Mouse (Mus musculus): ENCODE data around the gene Lypd3. TPM values are rescaled to one million over a fixed set of nuclear protein-coding genes. Genes with fewer than 3 reads are reported as not detected.
"Not testable (repeated sequence)": the region's sequence is repeated elsewhere in the genome, so short reads cannot be mapped to it uniquely, and the experiment has no call there.

Gene Lypd3
- polyA plus RNA-seq, 1 experiment from 2014 or later = 0.27 TPM

GRCm38 (mm10) chr7:24676575-24676974 is 40.2 kb downstream of the Lypd3 start, which contains the start of gene Tex101:
Tex101 (minus strand) TSS chr7:24676675.
- H3K9me3 ChIP-seq (ENCODE audit: control insufficient read depth, low read length) = no peaks in the 10 kb centered on the region
- H3K27ac ChIP-seq = no peak within 1 kb of the TSS
- 91% methylated on average over 9 of the region's 9 CpGs for WGBS
- H3K36me3 ChIP-seq (replicated peaks; ENCODE audit: control insufficient read depth, insufficient read depth) = no peaks in the 10 kb centered on the region
- no peaks in the 10 kb centered on the region for H3K27me3 ChIP-seq (ENCODE audit: control insufficient read depth, insufficient read depth, low read length)
- ATAC-seq (ENCODE audit: low FRiP score) (no peak), DNase-seq (ENCODE audit: low spot score) (no peak)
- no peak within 1 kb of the TSS for H3K4me2 ChIP-seq (replicated peaks)
- H3K4me1 ChIP-seq (replicated peaks; ENCODE audit: control insufficient read depth, insufficient read depth, low read length) = no peaks in the 10 kb centered on the region
- no peak within 1 kb of the TSS for H3K9ac ChIP-seq
- H3K4me3 ChIP-seq (replicated peaks; ENCODE audit: low read length) = no peak within 1 kb of the TSS

- H3K9me3 ChIP-seq (ENCODE audit: control insufficient read depth, low read length); H3K4me1 ChIP-seq (replicated peaks; ENCODE audit: control insufficient read depth, insufficient read depth, low read length); H3K27ac ChIP-seq; H3K4me3 ChIP-seq (replicated peaks; ENCODE audit: low read length); H3K36me3 ChIP-seq (replicated peaks; ENCODE audit: control insufficient read depth, insufficient read depth); H3K9ac ChIP-seq; H3K4me2 ChIP-seq (replicated peaks); DNase-seq (ENCODE audit: low spot score); ATAC-seq (ENCODE audit: low FRiP score); H3K27me3 ChIP-seq (ENCODE audit: control insufficient read depth, insufficient read depth, low read length): not testable (repeated sequence)
- whole genome bisulfite sequencing = 83% methylated on average over 7 of the region's 7 CpGs
Observed at GRCm38 (mm10) chr7:24684121-24684520, 47.8 kb downstream of the Lypd3 start.

- not testable (repeated sequence) for H3K36me3 ChIP-seq (replicated peaks; ENCODE audit: control insufficient read depth, insufficient read depth); H3K4me2 ChIP-seq (replicated peaks); DNase-seq (ENCODE audit: low spot score); H3K9me3 ChIP-seq (ENCODE audit: control insufficient read depth, low read length); ATAC-seq (ENCODE audit: low FRiP score); H3K27me3 ChIP-seq (ENCODE audit: control insufficient read depth, insufficient read depth, low read length); H3K4me3 ChIP-seq (replicated peaks; ENCODE audit: low read length); H3K9ac ChIP-seq; H3K27ac ChIP-seq; H3K4me1 ChIP-seq (replicated peaks; ENCODE audit: control insufficient read depth, insufficient read depth, low read length)
- 90% methylated on average over 10 of the region's 10 CpGs for WGBS
Observed at GRCm38 (mm10) chr7:24687519-24687918, 51.2 kb downstream of the Lypd3 start.

Other genes starting within 250 kb of the Lypd3 start
- 30.1 and 30.3 TPM in 2 replicates for gene Smg9, start 236.9 kb upstream of the Lypd3 start, polyA plus RNA-seq (2014; fragmentation: Nextera tagmentation; extraction: Ambion mirVana)
- not detected in 2 replicates for gene Irgc1, start 184.3 kb upstream of the Lypd3 start, polyA plus RNA-seq (2014; fragmentation: Nextera tagmentation; extraction: Ambion mirVana)
- 1.6 and 1.9 TPM in 2 replicates for gene Plaur, start 174.1 kb upstream of the Lypd3 start, polyA plus RNA-seq (2014; fragmentation: Nextera tagmentation; extraction: Ambion mirVana)
- 22.7 and 28.3 TPM in 2 replicates for gene Cadm4, start 154.5 kb upstream of the Lypd3 start, polyA plus RNA-seq (2014; fragmentation: Nextera tagmentation; extraction: Ambion mirVana)
- 181 and 201 TPM in 2 replicates for gene Zfp428, start 129.5 kb upstream of the Lypd3 start, polyA plus RNA-seq (2014; fragmentation: Nextera tagmentation; extraction: Ambion mirVana)
- 0.65 and 0.98 TPM in 2 replicates for gene AC161166.1, start 124.1 kb upstream of the Lypd3 start, polyA plus RNA-seq (2014; fragmentation: Nextera tagmentation; extraction: Ambion mirVana)
- 28.0 and 33.5 TPM in 2 replicates for gene Irgq, start 105.9 kb upstream of the Lypd3 start, polyA plus RNA-seq (2014; fragmentation: Nextera tagmentation; extraction: Ambion mirVana)
- not detected in 2 replicates for gene Pinlyp, start 90.4 kb upstream of the Lypd3 start, polyA plus RNA-seq (2014; fragmentation: Nextera tagmentation; extraction: Ambion mirVana)
- gene Xrcc1, start 90.3 kb upstream of the Lypd3 start, polyA plus RNA-seq (2014; fragmentation: Nextera tagmentation; extraction: Ambion mirVana) = 47.4 and 52.3 TPM in 2 replicates
- 25.8 and 26.4 TPM in 2 replicates for gene Ethe1, start 49.0 kb upstream of the Lypd3 start, polyA plus RNA-seq (2014; fragmentation: Nextera tagmentation; extraction: Ambion mirVana)
- 10.3 and 11.4 TPM in 2 replicates for gene Zfp575, start 48.9 kb upstream of the Lypd3 start, polyA plus RNA-seq (2014; fragmentation: Nextera tagmentation; extraction: Ambion mirVana)
- gene Phldb3, start 25.8 kb upstream of the Lypd3 start, polyA plus RNA-seq (2014; fragmentation: Nextera tagmentation; extraction: Ambion mirVana) = not detected in 2 replicates
- gene Tex101, start 40.1 kb downstream of the Lypd3 start, polyA plus RNA-seq (2014; fragmentation: Nextera tagmentation; extraction: Ambion mirVana) = not detected in 2 replicates
- not detected in 2 replicates for gene BC049730, start 72.7 kb downstream of the Lypd3 start, polyA plus RNA-seq (2014; fragmentation: Nextera tagmentation; extraction: Ambion mirVana)
- gene Gm4763, start 90.4 kb downstream of the Lypd3 start, polyA plus RNA-seq (2014; fragmentation: Nextera tagmentation; extraction: Ambion mirVana) = not detected in 2 replicates
- gene Cd177, start 123.8 kb downstream of the Lypd3 start, polyA plus RNA-seq (2014; fragmentation: Nextera tagmentation; extraction: Ambion mirVana) = 0.11 and 0.35 TPM in 2 replicates
- 0.41 TPM in 1 of 2 replicates, not detected in the other for gene Ceacam10, start 140.7 kb downstream of the Lypd3 start, polyA plus RNA-seq (2014; fragmentation: Nextera tagmentation; extraction: Ambion mirVana)
- 36.2 and 37.5 TPM in 2 replicates for gene Gm9844, start 225.7 kb downstream of the Lypd3 start, polyA plus RNA-seq (2014; fragmentation: Nextera tagmentation; extraction: Ambion mirVana)
- 0.27 TPM in 1 of 2 replicates, not detected in the other for gene Lypd4, start 233.4 kb downstream of the Lypd3 start, polyA plus RNA-seq (2014; fragmentation: Nextera tagmentation; extraction: Ambion mirVana)
- gene Dmrtc2, start 233.5 kb downstream of the Lypd3 start, polyA plus RNA-seq (2014; fragmentation: Nextera tagmentation; extraction: Ambion mirVana) = 0.16 and 0.17 TPM in 2 replicates
- 1,197 and 1,586 TPM in 2 replicates for gene Rps19, start 247.8 kb downstream of the Lypd3 start, polyA plus RNA-seq (2014; fragmentation: Nextera tagmentation; extraction: Ambion mirVana)